Comparison of ENCODE assay signal across 8 mouse cellular contexts in the genomic region with DNA sequence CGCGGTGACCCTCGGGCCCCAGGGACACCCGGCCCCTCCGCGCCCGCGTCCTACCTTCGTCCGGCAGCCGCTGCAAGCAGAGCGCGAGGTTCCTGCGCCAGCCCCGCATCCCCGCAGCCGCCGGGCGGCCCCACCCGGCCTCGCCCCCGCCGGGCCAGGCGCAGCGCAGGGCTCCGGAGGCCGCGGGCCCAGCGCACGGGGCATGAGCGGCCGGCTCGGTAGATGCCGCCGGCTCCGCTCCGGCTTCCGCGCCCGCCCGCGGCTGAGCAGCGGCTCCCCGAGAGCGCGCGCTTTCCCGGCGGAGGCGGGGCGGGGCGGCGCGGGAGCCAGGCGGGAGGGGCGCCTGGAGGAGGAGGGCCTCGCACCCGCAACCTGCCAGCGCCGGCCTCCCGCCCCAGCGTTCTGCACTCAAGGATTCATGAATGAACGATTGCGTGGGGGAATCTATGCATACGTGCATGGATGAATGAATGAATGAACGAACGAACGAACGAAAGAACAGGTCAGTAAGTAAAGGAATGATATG. TPM values are rescaled to one million over a fixed set of nuclear protein-coding genes. Genes with fewer than 3 reads are reported as not detected.
DNase-seq lines count a peak whose midpoint lies in the region; ATAC-seq and TF ChIP-seq lines count a peak whose summit lies in the region.

No protein-coding gene starts in this region.

- H3K9ac ChIP-seq in lung, embryonic 14.5 days, result no peak overlapping the region
- no peak overlapping the region for H3K9ac ChIP-seq in limb, embryonic 11.5 days (ENCODE audit: low read length)

- H3K4me2 ChIP-seq in lung, embryonic 14.5 days, result peak overlapping the region; percentile 72
- peak overlapping the region; percentile 85 for H3K4me2 ChIP-seq in limb, embryonic 11.5 days (ENCODE audit: low read depth, severe bottlenecking)

- peak overlapping the region; percentile 39 for H3K4me3 ChIP-seq in lung, embryonic 14.5 days (ENCODE audit: low read depth, low read length)
- peak overlapping the region; percentile 32 for H3K4me3 ChIP-seq in limb, embryonic 11.5 days (ENCODE audit: low read depth, low read length)

- DNase-seq in adrenal gland, postnatal 10 days, result peak; percentile 22
- no peak for DNase-seq in adrenal gland, adult 2 months
- DNase-seq in lung, embryonic 14.5 days, result peak; percentile 3
- no peak for DNase-seq in lung, postnatal 10 days
- DNase-seq in limb, embryonic 11.5 days (ENCODE audit: low spot score), result peak; percentile 24
- peak; percentile 45 for DNase-seq in retina, postnatal 1 day
- DNase-seq in natural killer cell, adult 2 months (ENCODE audit: low spot score in 2 of 2), result no peak

- no peak for ATAC-seq in lung, embryonic 14.5 days (ENCODE audit: insufficient read depth)
- ATAC-seq in limb, embryonic 11.5 days (ENCODE audit: insufficient number of reproducible peaks, low FRiP score, low TSS enrichment, low read depth), result no peak
- ATAC-seq in CD4-positive, CD25-positive, alpha-beta regulatory T cell, adult 4 months, result no peak

- H3K9me3 ChIP-seq in lung, embryonic 14.5 days (ENCODE audit: low read depth, low read length), result no peaks in the 10 kb centered on the region
- H3K9me3 ChIP-seq in limb, embryonic 11.5 days (ENCODE audit: control insufficient read depth, low read length), result no peaks in the 10 kb centered on the region

- H3K4me1 ChIP-seq in lung, embryonic 14.5 days (ENCODE audit: insufficient read depth), result no peaks in the 10 kb centered on the region
- peaks cover 10% of the 10 kb centered on the region for H3K4me1 ChIP-seq in limb, embryonic 11.5 days (ENCODE audit: control insufficient read depth, insufficient read depth, low read length)

- H3K27ac ChIP-seq in lung, embryonic 14.5 days (ENCODE audit: low read depth), result no peak overlapping the region
- no peak overlapping the region for H3K27ac ChIP-seq in limb, embryonic 11.5 days (replicated peaks; ENCODE audit: low read depth, low read length)

- H3K36me3 ChIP-seq in lung, embryonic 14.5 days (ENCODE audit: insufficient read depth), result no peaks in the 10 kb centered on the region
- H3K36me3 ChIP-seq in limb, embryonic 11.5 days (ENCODE audit: control insufficient read depth, insufficient read depth, low read length), result no peaks in the 10 kb centered on the region

- TF ChIP-seq CTCF in lung, embryonic 14.5 days (IDR thresholded peaks at IDR 0.05; ENCODE audit: low read depth), result no peak

- H3K27me3 ChIP-seq in lung, embryonic 14.5 days (ENCODE audit: insufficient read depth, low read length), result peaks cover 61% of the 10 kb centered on the region
- peaks cover 49% of the 10 kb centered on the region for H3K27me3 ChIP-seq in limb, embryonic 11.5 days (ENCODE audit: control insufficient read depth, insufficient read depth, low read length)

- 5% methylated on average over 69 of the region's 69 CpGs for WGBS in lung, embryonic 14.5 days
- 6% methylated on average over 51 of the region's 69 CpGs for WGBS in limb, embryonic 11.5 days

RNA-seq across cellular contexts. Expression of a gene that starts 16.6 kb away (rescaled TPM):
- total RNA-seq in adrenal gland, postnatal 10 days (2021), result 1 to 10 TPM; 1.5 to 2.6 TPM
- total RNA-seq in adrenal gland, adult 2 months (2021), result 1 to 10 TPM; 1.3 to 3.5 TPM
- polyA plus RNA-seq in adrenal gland, adult 2 months (2012; rRNA removed), result 3.3 TPM in 2 replicates
- 0.14 and 0.37 TPM in 2 replicates for polyA plus RNA-seq in lung, embryonic 14.5 days (2014; fragmentation: Nextera tagmentation; extraction: Ambion mirVana)
- 0.16 and 0.33 TPM in 2 replicates for polyA plus RNA-seq in limb, embryonic 11.5 days (2014; fragmentation: Nextera tagmentation; extraction: Ambion mirVana)
- polyA plus RNA-seq in CD4-positive, CD25-positive, alpha-beta regulatory T cell, adult 4 months (2017; shearing (Covaris generic)), result under 1 TPM; 0.29 to 0.30 TPM

RNA-seq across cellular contexts. Expression of a gene that starts 34.2 kb away (rescaled TPM):
- 10 to 100 TPM; 22.8 to 25.1 TPM for total RNA-seq in adrenal gland, postnatal 10 days (2021)
- total RNA-seq in adrenal gland, adult 2 months (2021), result 10 to 100 TPM; 28.2 to 69.0 TPM
- 2.9 and 4.5 TPM in 2 replicates for polyA plus RNA-seq in adrenal gland, adult 2 months (2012; rRNA removed)
- 31.7 and 37.2 TPM in 2 replicates for polyA plus RNA-seq in lung, embryonic 14.5 days (2014; fragmentation: Nextera tagmentation; extraction: Ambion mirVana)
- 43.3 and 46.1 TPM in 2 replicates for polyA plus RNA-seq in limb, embryonic 11.5 days (2014; fragmentation: Nextera tagmentation; extraction: Ambion mirVana)
- polyA plus RNA-seq in CD4-positive, CD25-positive, alpha-beta regulatory T cell, adult 4 months (2017; shearing (Covaris generic)), result 10 to 100 TPM; 37.9 to 54.0 TPM

RNA-seq across cellular contexts. Expression of a gene that starts 58.9 kb away (rescaled TPM):
- 1 to 10 TPM in 1 of 2 experiments, under 1 TPM in 1; 0.81 to 1.3 TPM for total RNA-seq in adrenal gland, postnatal 10 days (2021)
- total RNA-seq in adrenal gland, adult 2 months (2021), result 1 to 10 TPM; 1.6 to 2.1 TPM
- 0.25 and 0.26 TPM in 2 replicates for polyA plus RNA-seq in adrenal gland, adult 2 months (2012; rRNA removed)
- 0.16 and 0.79 TPM in 2 replicates for polyA plus RNA-seq in lung, embryonic 14.5 days (2014; fragmentation: Nextera tagmentation; extraction: Ambion mirVana)
- polyA plus RNA-seq in limb, embryonic 11.5 days (2014; fragmentation: Nextera tagmentation; extraction: Ambion mirVana), result 0.48 and 0.73 TPM in 2 replicates
- 1 to 10 TPM in 1 of 2 experiments, under 1 TPM in 1; 0.20 to 1.1 TPM for polyA plus RNA-seq in CD4-positive, CD25-positive, alpha-beta regulatory T cell, adult 4 months (2017; shearing (Covaris generic))

Comparison
In these comparisons a context has a peak if more than half of its experiments do, and no peak if none do; other contexts are left out.
1. DNase-seq: peak in adrenal gland, postnatal 10 days (single experiment), lung, embryonic 14.5 days (single experiment), limb, embryonic 11.5 days (single experiment) and retina, postnatal 1 day (single experiment); none in adrenal gland, adult 2 months (single experiment), lung, postnatal 10 days (single experiment) and natural killer cell, adult 2 months (0 of 2).